Mouse (Mus musculus) liver, adult 2 months (tissue): ENCODE measurements around the gene Pnpla5.

ENCODE experiments used
- CTCF ChIP-seq: fragments of 200-500 bp; IDR thresholded peaks from 2 replicates; pipeline ENCODE4 v1.5.1; 2011; ENCODE audit warnings: low read depth, low read length, control low read depth
- POLR2A ChIP-seq: fragments of 200-500 bp; IDR thresholded peaks from 2 replicates; pipeline ENCODE4 v1.6.1; 2011; ENCODE audit warnings: low read length, control low read depth; ENCODE audit not compliant: insufficient read depth; ENCODE audit errors: extremely low read depth

DNA sequence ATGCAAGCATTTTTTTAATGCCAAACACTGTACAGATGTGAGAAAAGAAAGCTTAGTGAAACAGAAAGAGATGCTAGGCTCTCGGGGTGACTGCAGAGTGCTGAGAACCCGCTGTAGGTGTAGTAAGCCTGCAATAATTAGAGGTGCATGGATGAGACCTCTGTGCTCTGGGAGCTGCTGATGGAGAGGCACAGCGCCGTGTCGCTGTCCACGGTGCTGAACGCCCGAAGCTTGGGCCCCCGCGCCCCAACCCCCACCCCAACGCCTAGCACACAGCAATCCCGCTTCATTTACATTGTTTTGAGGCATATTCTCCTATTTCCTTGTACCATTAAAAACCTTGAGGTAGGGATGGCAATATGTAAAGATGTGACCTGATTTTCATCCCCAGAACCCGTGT lies 14.1 kb downstream of the Pnpla5 start:
- no peak for TF ChIP-seq CTCF
- TF ChIP-seq POLR2A: no peak
